In genomic region chr6:38710449-38710848, GRCm38 (mm10) we compare ENCODE assay signal across 20 mouse cellular contexts. TPM values are rescaled to one million over a fixed set of nuclear protein-coding genes. Genes with fewer than 3 reads are reported as not detected.
DNase-seq lines count a peak whose midpoint lies in the region; ATAC-seq lines count a peak whose summit lies in the region.
"Had no signal": no experiment of that assay in that cellular context is flagged by ENCODE, and none has a peak within 500 bp of the region (broad histone marks: within the 10 kb centered on the region; RNA-seq: fewer than 3 reads in every experiment).

No protein-coding gene starts in this region.

- H3K4me1 ChIP-seq in liver, embryonic 15.5 days (replicated peaks) = no peaks in the 10 kb centered on the region
- H3K4me1 ChIP-seq in liver, embryonic 12.5 days = 0 out of 2 replicates have a peak, but pooled peaks cover 10% of the 10 kb centered on the region
- H3K4me1 ChIP-seq: embryonic facial prominence, embryonic 13.5 days; forebrain, embryonic 12.5 days; hindbrain, embryonic 13.5 days; limb, embryonic 10.5 days; lung, embryonic 15.5 days; midbrain, embryonic 10.5 days had no signal

- no peaks in the 10 kb centered on the region for H3K27me3 ChIP-seq in liver, embryonic 15.5 days
- H3K27me3 ChIP-seq in liver, embryonic 12.5 days (replicated peaks) = no peaks in the 10 kb centered on the region
- H3K27me3 ChIP-seq: embryonic facial prominence, embryonic 13.5 days; forebrain, embryonic 12.5 days; heart, embryonic 15.5 days; hindbrain, embryonic 13.5 days; lung, embryonic 15.5 days had no signal

- DNase-seq in frontal cortex, postnatal 25 days (ENCODE audit: low spot score in 2 of 2) = no peak
- peak; percentile 53 for DNase-seq in skeletal muscle tissue, adult 2 months (ENCODE audit: low read depth, low spot score)
- DNase-seq in right cerebral cortex, adult 2 months (ENCODE audit: low spot score in 2 of 2) = no peak
- DNase-seq in thymus, postnatal 0 days (ENCODE audit: low spot score) = no peak
- DNase-seq: adrenal gland, adult 8-10 months; cerebellum, postnatal 36 days; kidney, postnatal 14 days; thymus, adult 2 months had no signal

- no peaks in the 10 kb centered on the region for H3K9me3 ChIP-seq in liver, embryonic 15.5 days (replicated peaks)
- no peaks in the 10 kb centered on the region for H3K9me3 ChIP-seq in liver, embryonic 12.5 days (replicated peaks)
- H3K9me3 ChIP-seq: embryonic facial prominence, embryonic 13.5 days; forebrain, embryonic 12.5 days; heart, embryonic 15.5 days; hindbrain, embryonic 13.5 days; limb, embryonic 10.5 days; lung, embryonic 15.5 days; midbrain, embryonic 10.5 days had no signal

- no peak overlapping the region for H3K9ac ChIP-seq in liver, embryonic 15.5 days
- no peak overlapping the region for H3K9ac ChIP-seq in liver, embryonic 12.5 days
- H3K9ac ChIP-seq: embryonic facial prominence, embryonic 13.5 days; forebrain, embryonic 12.5 days; heart, embryonic 15.5 days; hindbrain, embryonic 13.5 days; lung, embryonic 15.5 days had no signal

- H3K4me3 ChIP-seq in liver, embryonic 15.5 days (replicated peaks) = no peak overlapping the region
- H3K4me3 ChIP-seq in liver, embryonic 12.5 days = no peak overlapping the region
- H3K4me3 ChIP-seq: embryonic facial prominence, embryonic 13.5 days; forebrain, embryonic 12.5 days; heart, embryonic 15.5 days; hindbrain, embryonic 13.5 days; limb, embryonic 10.5 days; lung, embryonic 15.5 days; midbrain, embryonic 10.5 days had no signal

- H3K27ac ChIP-seq in liver, embryonic 15.5 days (replicated peaks) = no peak overlapping the region
- H3K27ac ChIP-seq in liver, embryonic 12.5 days = no peak overlapping the region
- H3K27ac ChIP-seq: embryonic facial prominence, embryonic 13.5 days; forebrain, embryonic 12.5 days; heart, embryonic 15.5 days; hindbrain, embryonic 13.5 days; limb, embryonic 10.5 days; lung, embryonic 15.5 days; midbrain, embryonic 10.5 days had no signal

- H3K36me3 ChIP-seq in liver, embryonic 15.5 days (replicated peaks) = peaks cover 98% of the 10 kb centered on the region
- H3K36me3 ChIP-seq in liver, embryonic 12.5 days = peaks cover 99% of the 10 kb centered on the region

- 81% methylated on average over 3 of the region's 3 CpGs for WGBS in liver, embryonic 15.5 days (ENCODE audit: insufficient replicate concordance)
- WGBS in liver, embryonic 12.5 days (ENCODE audit: insufficient replicate concordance) = 77% methylated on average over 3 of the region's 3 CpGs

- ATAC-seq in frontal cortex, adult (ENCODE audit: low TSS enrichment) = peak; percentile 44
- peak; percentile 31; the same call in 1 of the 2 replicates for ATAC-seq in liver, embryonic 15.5 days (ENCODE audit: insufficient read depth)
- ATAC-seq in liver, embryonic 12.5 days = no peak
- peak; percentile 92 for ATAC-seq in granulocyte monocyte progenitor cell, adult 5-6 weeks (replicated peaks; ENCODE audit: poor library complexity, severe bottlenecking)
- ATAC-seq: intestine, postnatal 0 days had no signal

- no peak overlapping the region for H3K4me2 ChIP-seq in liver, embryonic 15.5 days
- no peak overlapping the region for H3K4me2 ChIP-seq in liver, embryonic 12.5 days
- H3K4me2 ChIP-seq: embryonic facial prominence, embryonic 13.5 days; forebrain, embryonic 12.5 days; heart, embryonic 15.5 days; hindbrain, embryonic 13.5 days; lung, embryonic 15.5 days had no signal

RNA-seq across cellular contexts. Expression of gene Clec2l, which starts 47.6 kb away (rescaled TPM):
- polyA plus RNA-seq in liver, embryonic 15.5 days (2015; fragmentation: Nextera tagmentation; extraction: Ambion mirVana) = 0.08 and 0.13 TPM in 2 replicates
- 0.11 and 0.12 TPM in 2 replicates for polyA plus RNA-seq in liver, embryonic 12.5 days (2016; fragmentation: Nextera tagmentation; extraction: Ambion mirVana)
- total RNA-seq in granulocyte monocyte progenitor cell, adult 5-6 weeks (2014; fragmentation: Nextera tagmentation) = 0.45 TPM in 1 of 2 replicates, not detected in the other
- total RNA-seq in granulocyte monocyte progenitor cell, adult 5-6 weeks (2017) = not detected in 2 replicates
- 0.27 and 0.31 TPM in 2 replicates for polyA plus RNA-seq in thymus, postnatal 0 days (2015; fragmentation: Nextera tagmentation; extraction: Ambion mirVana)
